Mouse (Mus musculus) heart, embryonic 11.5 days (tissue): ENCODE results near the gene Rpl29. TPM values are rescaled to one million over a fixed set of nuclear protein-coding genes. Genes with fewer than 3 reads are reported as not detected.
A peak's percentile ranks its signal among the peaks of the same experiment; 100 is the strongest.

Source experiments
- ATAC-seq: fragments of 200-750 bp; cut with Nextera tagmentation; replicated peaks from 2 replicates; pipeline ENCODE4 v1.8.0; 2017; ENCODE audit warnings: moderate library complexity; ENCODE audit not compliant: insufficient number of reproducible peaks, low FRiP score, low TSS enrichment
- H3K27ac ChIP-seq: fragments of 300-500 bp; sonication (generic); 2 replicates; pipeline ENCODE4 v1.5.1; 2014; ENCODE audit warnings: mild to moderate bottlenecking, low read depth, low read length
- H3K27me3 ChIP-seq: fragments of 300-500 bp; sonication (generic); 2 replicates; pipeline ENCODE4 v1.6.1; 2014; ENCODE audit warnings: mild to moderate bottlenecking, low read length, mixed read lengths; ENCODE audit not compliant: control insufficient read depth, insufficient read depth
- H3K36me3 ChIP-seq: fragments of 300-500 bp; sonication (generic); 2 replicates; pipeline ENCODE4 v1.6.1; 2014; ENCODE audit warnings: mild to moderate bottlenecking, low read length, moderate library complexity, mixed read lengths; ENCODE audit not compliant: control insufficient read depth, insufficient read depth
- H3K4me1 ChIP-seq: fragments of 300-500 bp; sonication (generic); 2 replicates; pipeline ENCODE4 v1.6.1; 2014; ENCODE audit warnings: low read length; ENCODE audit not compliant: control insufficient read depth, insufficient read depth
- H3K4me2 ChIP-seq: fragments of 300-500 bp; sonication (generic); 2 replicates; pipeline ENCODE4 v1.6.1; 2014; ENCODE audit warnings: mild to moderate bottlenecking, moderate library complexity
- H3K4me3 ChIP-seq: fragments of 300-500 bp; sonication (generic); 2 replicates; pipeline ENCODE4 v1.5.1; 2014; ENCODE audit warnings: low read depth, low read length
- H3K9ac ChIP-seq: fragments of 300-500 bp; sonication (generic); 2 replicates; pipeline ENCODE4 v1.6.1; 2014; ENCODE audit warnings: mild to moderate bottlenecking, low read depth, low read length, moderate library complexity
- H3K9me3 ChIP-seq: fragments of 300-500 bp; sonication (generic); replicated peaks from 2 replicates; pipeline ENCODE4 v1.6.1; 2016; ENCODE audit warnings: low read length; ENCODE audit not compliant: control insufficient read depth
- WGBS: fragments of 180-500 bp; shearing (Covaris S2); extraction: QIAGEN DNeasy Blood & Tissue Kit; methylation state at CpG from one replicate; pipeline ENCODE4 v1.1.7; 2014; ENCODE audit not compliant: insufficient replicate concordance; 5-methylcytosine and 5-hydroxymethylcytosine counted together
- polyA plus RNA-seq: library from polyadenylated mRNA; unstranded; fragments of >200 nt; fragmentation: Nextera tagmentation; extraction: Ambion mirVana; gene quantifications from 2 replicates; pipeline ENCODE4 v1.2.1, GENCODE M21; 2014

Rpl29 gene
- polyA plus RNA-seq, 1 experiment from 2014 or later = 851 TPM

- WGBS = 64% methylated on average over 6 of the region's 6 CpGs
- H3K27me3 ChIP-seq = peaks cover 6% of the 10 kb centered on the region
- ATAC-seq = no peak
These were observed 40.1 kb downstream of the Rpl29 start for GRCm38 (mm10) chr9:106469317-106469716.

GRCm38 (mm10) chr9:106469776-106470175 lies 40.5 kb downstream of the Rpl29 start:
- peaks cover 6% of the 10 kb centered on the region for H3K27me3 ChIP-seq
- H3K4me3 ChIP-seq = no peak overlapping the region
- ATAC-seq = no peak
- H3K9ac ChIP-seq = no peak overlapping the region
- no peak overlapping the region for H3K27ac ChIP-seq
- no peaks in the 10 kb centered on the region for H3K36me3 ChIP-seq
- H3K9me3 ChIP-seq = no peaks in the 10 kb centered on the region
- H3K4me2 ChIP-seq = no peak overlapping the region
- WGBS = 59% methylated on average over 9 of the region's 9 CpGs
- H3K4me1 ChIP-seq = peaks cover 25% of the 10 kb centered on the region

More at GRCm38 (mm10) chr9:106469317-106469716, 40.1 kb downstream of the Rpl29 start:
- no peak overlapping the region for H3K27ac ChIP-seq
- H3K36me3 ChIP-seq = no peaks in the 10 kb centered on the region
- H3K4me3 ChIP-seq = no peak overlapping the region
- H3K4me2 ChIP-seq = no peak overlapping the region
- no peak overlapping the region for H3K9ac ChIP-seq
- peaks cover 25% of the 10 kb centered on the region for H3K4me1 ChIP-seq
- H3K9me3 ChIP-seq = no peaks in the 10 kb centered on the region

DNA sequence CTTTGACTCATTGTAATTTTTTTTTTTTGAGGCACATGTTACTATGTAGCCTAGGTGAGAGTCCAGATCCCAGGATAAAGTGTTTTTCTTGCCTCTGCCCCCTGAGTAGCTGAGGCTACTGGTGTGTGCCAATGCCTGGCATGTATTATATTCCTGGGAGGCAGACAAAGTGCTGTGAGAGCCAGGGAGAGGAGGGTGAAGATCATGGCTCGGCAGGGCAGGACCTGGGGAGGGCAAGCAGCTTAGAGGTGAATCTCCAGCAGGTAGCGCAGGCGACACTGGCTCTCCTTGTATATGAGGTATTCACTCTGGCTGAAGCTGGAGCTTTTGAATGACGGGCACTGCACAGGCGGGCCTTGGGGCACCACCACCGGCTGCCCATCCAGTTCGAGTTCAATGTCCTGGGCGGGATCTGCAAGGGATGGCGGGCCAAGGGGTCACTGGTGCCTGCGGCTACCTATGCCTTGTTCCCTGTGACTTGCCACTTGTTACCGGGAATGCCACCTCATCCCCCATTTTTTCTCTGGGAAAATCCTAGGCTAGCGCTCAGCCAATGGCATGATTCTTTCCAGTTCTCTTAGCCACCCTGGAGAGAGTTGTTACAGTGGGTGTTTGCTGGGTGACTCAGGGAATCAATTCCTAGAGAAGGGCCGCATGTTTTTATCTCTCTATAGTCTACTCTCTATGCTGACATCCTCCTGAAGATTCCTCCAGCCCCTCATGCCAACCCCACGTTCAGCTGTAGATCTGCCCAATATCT lies 41.9 kb downstream of the Rpl29 start:
- H3K4me2 ChIP-seq = peak overlapping the region; percentile 52
- WGBS = 56% methylated on average over 14 of the region's 14 CpGs
- H3K9me3 ChIP-seq = no peaks in the 10 kb centered on the region
- H3K36me3 ChIP-seq = no peaks in the 10 kb centered on the region
- no peak overlapping the region for H3K27ac ChIP-seq
- no peaks in the 10 kb centered on the region; the same call in 1 of the 2 replicates for H3K27me3 ChIP-seq
- ATAC-seq = no peak
- 0 out of 2 replicates have a peak overlapping the region, but pooled peaks have one; percentile 15 for H3K4me3 ChIP-seq
- no peak overlapping the region for H3K9ac ChIP-seq
- H3K4me1 ChIP-seq = peaks cover 25% of the 10 kb centered on the region

- no peak overlapping the region for H3K9ac ChIP-seq
- H3K27me3 ChIP-seq = no peaks in the 10 kb centered on the region; the same call in 1 of the 2 replicates
- H3K27ac ChIP-seq = no peak overlapping the region
- no peaks in the 10 kb centered on the region for H3K9me3 ChIP-seq
- H3K4me3 ChIP-seq = 0 out of 2 replicates have a peak overlapping the region, but pooled peaks have one; percentile 15
- peak overlapping the region; percentile 52 for H3K4me2 ChIP-seq
- ATAC-seq = peak; percentile 11; the same call in 1 of the 2 replicates
- no peaks in the 10 kb centered on the region for H3K36me3 ChIP-seq
- WGBS = 10% methylated on average over 5 of the region's 5 CpGs
- peaks cover 30% of the 10 kb centered on the region for H3K4me1 ChIP-seq
These were observed 42.6 kb downstream of the Rpl29 start for GRCm38 (mm10) chr9:106471892-106472291.

- Histone ChIP-seq H3K36me3 (no peaks in the 10 kb centered on the region), H3K9me3 (no peaks in the 10 kb centered on the region), H3K27ac (no peak overlapping the region), H3K27me3 (no peaks in the 10 kb centered on the region), H3K4me3 (no peak overlapping the region), H3K4me2 (no peak overlapping the region), H3K9ac (no peak overlapping the region), H3K4me1 (peaks cover 30% of the 10 kb centered on the region)
- WGBS = 49% methylated on average over 4 of the region's 4 CpGs
- ATAC-seq = no peak
These were observed 43.1 kb downstream of the Rpl29 start for GRCm38 (mm10) chr9:106472321-106472720.

- H3K27ac ChIP-seq = no peak overlapping the region
- WGBS = 85% methylated on average over 16 of the region's 16 CpGs
- no peak overlapping the region for H3K4me2 ChIP-seq
- H3K4me3 ChIP-seq = no peak overlapping the region
- H3K9me3 ChIP-seq = no peaks in the 10 kb centered on the region
- peaks cover 33% of the 10 kb centered on the region for H3K4me1 ChIP-seq
- no peak overlapping the region for H3K9ac ChIP-seq
- ATAC-seq = no peak
- H3K27me3 ChIP-seq = no peaks in the 10 kb centered on the region
- H3K36me3 ChIP-seq = no peaks in the 10 kb centered on the region
These were observed 44.0 kb downstream of the Rpl29 start for GRCm38 (mm10) chr9:106473081-106473752.

DNA sequence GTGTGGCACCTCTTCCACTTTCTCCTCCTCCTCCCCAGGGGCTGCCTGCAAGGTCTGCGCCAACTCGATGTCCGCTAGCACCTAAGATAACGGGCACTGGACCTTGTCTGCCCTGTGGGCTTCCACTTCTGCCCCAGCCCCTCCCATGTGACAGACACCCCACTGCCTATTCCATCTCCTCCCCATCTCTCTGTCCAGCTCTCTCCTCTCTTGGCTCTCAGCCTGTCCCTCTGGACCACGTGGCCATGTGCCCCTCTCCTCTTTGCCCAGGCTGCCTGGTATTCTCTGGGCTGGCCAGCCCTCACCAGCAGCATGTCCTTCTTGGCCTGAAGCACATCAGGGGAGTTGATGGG lies 44.5 kb downstream of the Rpl29 start:
- Histone ChIP-seq H3K4me1 (peaks cover 33% of the 10 kb centered on the region), H3K27me3 (no peaks in the 10 kb centered on the region), H3K4me3 (no peak overlapping the region), H3K9me3 (no peaks in the 10 kb centered on the region), H3K4me2 (no peak overlapping the region), H3K9ac (no peak overlapping the region), H3K27ac (no peak overlapping the region), H3K36me3 (no peaks in the 10 kb centered on the region)
- WGBS = 71% methylated on average over 5 of the region's 5 CpGs
- no peak for ATAC-seq

DNA sequence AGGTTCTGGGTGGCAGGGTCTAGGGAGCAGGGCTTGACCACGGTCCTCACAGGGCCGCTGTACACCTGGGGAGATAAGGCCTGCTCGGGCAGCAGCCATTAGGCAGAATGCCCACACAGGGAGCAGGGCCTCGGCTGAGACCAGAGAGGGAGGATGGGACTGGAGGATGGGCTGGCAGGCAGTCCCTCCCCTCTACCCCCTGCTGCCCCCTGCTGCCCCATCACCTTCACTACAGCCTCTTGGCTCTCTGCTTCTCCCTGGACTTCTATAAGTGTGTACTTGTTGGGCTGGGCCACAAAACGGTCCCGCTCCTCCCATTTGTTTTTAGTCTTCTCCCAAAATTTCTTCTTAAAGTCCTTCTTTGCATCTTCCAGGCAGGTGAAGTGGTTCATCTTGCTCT lies 45.2 kb downstream of the Rpl29 start:
- Histone ChIP-seq H3K27ac (no peak overlapping the region), H3K4me1 (peaks cover 33% of the 10 kb centered on the region), H3K36me3 (no peaks in the 10 kb centered on the region), H3K4me2 (peak overlapping the region; percentile 18; the same call in 1 of the 2 replicates), H3K27me3 (no peaks in the 10 kb centered on the region), H3K4me3 (no peak overlapping the region), H3K9ac (no peak overlapping the region), H3K9me3 (no peaks in the 10 kb centered on the region)
- no peak for ATAC-seq
- 4% methylated on average over 6 of the region's 6 CpGs for WGBS
